Mouse (Mus musculus): Measurements from ENCODE around the gene Eci1. TPM values are rescaled to one million over a fixed set of nuclear protein-coding genes. Genes with fewer than 3 reads are reported as not detected.
A peak's percentile ranks its signal among the peaks of the same experiment; 100 is the strongest.

Eci1 gene
- total RNA-seq, 2 experiments from 2014 or later = 112 to 209 TPM

GRCm38 (mm10) chr17:24478663-24479380 is 52.4 kb downstream of the Eci1 start, which contains the start of gene Mlst8:
Mlst8 (minus strand) TSS chr17:24479078.
- peak within 1 kb of the TSS; percentile 99 for H3K27ac ChIP-seq
- peak; percentile 98 for DNase-seq
- intact Hi-C loops (cut with DNase I) = no loop called here
- peak; percentile 89 for TF ChIP-seq CTCF (IDR thresholded peaks at IDR 0.05)
- peak within 1 kb of the TSS; percentile 76 for H3K4me3 ChIP-seq

GRCm38 (mm10) chr17:24479431-24479830 is 53.0 kb downstream of the Eci1 start:
- no peak for DNase-seq
- intact Hi-C loops (cut with DNase I) = no loop called here
- H3K4me3 ChIP-seq = peak overlapping the region; percentile 76
- H3K27ac ChIP-seq = peak overlapping the region; percentile 99
- TF ChIP-seq CTCF (IDR thresholded peaks at IDR 0.05) = no peak

GRCm38 (mm10) chr17:24480201-24480826 is 53.9 kb downstream of the Eci1 start:
- TF ChIP-seq CTCF (IDR thresholded peaks at IDR 0.05) = peak; percentile 10; the same call in 1 of the 2 replicates
- Histone ChIP-seq H3K27ac (no peak overlapping the region), H3K4me3 (no peak overlapping the region)
- intact Hi-C loops (cut with DNase I) = no loop called here
- no peak for DNase-seq

GRCm38 (mm10) chr17:24481027-24481815 is 54.8 kb downstream of the Eci1 start:
- intact Hi-C loops (cut with DNase I) = no loop called here

GRCm38 (mm10) chr17:24483495-24483894 is 57.1 kb downstream of the Eci1 start:
- no peak for TF ChIP-seq CTCF (IDR thresholded peaks at IDR 0.05)
- DNase-seq = no peak
- Histone ChIP-seq H3K4me3 (no peak overlapping the region), H3K27ac (no peak overlapping the region)
- intact Hi-C loops (cut with DNase I) = no loop called here

More at GRCm38 (mm10) chr17:24481027-24481815, 54.8 kb downstream of the Eci1 start:
- no peak for DNase-seq
- Histone ChIP-seq H3K4me3 (no peak overlapping the region), H3K27ac (no peak overlapping the region)
- no peak for TF ChIP-seq CTCF (IDR thresholded peaks at IDR 0.05)

- H3K27ac ChIP-seq = no peak overlapping the region
- intact Hi-C loops (cut with DNase I) = loop anchor here (5.0 kb wide), 1 partner anchor 42 kb away; the partner anchor contains the start of gene Traf7
- no peak for TF ChIP-seq CTCF (IDR thresholded peaks at IDR 0.05)
Measured at GRCm38 (mm10) chr17:24485090-24485860, 58.8 kb downstream of the Eci1 start.

GRCm38 (mm10) chr17:24488186-24488661 is 61.8 kb downstream of the Eci1 start, which contains the start of gene Caskin1:
Caskin1 (plus strand) TSS chr17:24488601.
- Histone ChIP-seq H3K4me3 (peak within 1 kb of the TSS; percentile 81), H3K27ac (peak within 1 kb of the TSS; percentile 28)
- TF ChIP-seq CTCF (IDR thresholded peaks at IDR 0.05) = no peak
- no peak for DNase-seq
- intact Hi-C loops (cut with DNase I) = loop anchor here (5.0 kb wide), 1 partner anchor 39 kb away; the partner anchor contains the start of gene Traf7

More at GRCm38 (mm10) chr17:24485090-24485860, 58.8 kb downstream of the Eci1 start:
- H3K4me3 ChIP-seq = no peak overlapping the region
- peak; percentile 68 for DNase-seq

GRCm38 (mm10) chr17:24488662-24489264 is 62.3 kb downstream of the Eci1 start:
- Histone ChIP-seq H3K4me3 (peak overlapping the region; percentile 81), H3K27ac (peak overlapping the region; percentile 28)
- no peak for TF ChIP-seq CTCF (IDR thresholded peaks at IDR 0.05)
- DNase-seq = peak; percentile 48
- intact Hi-C loops (cut with DNase I) = loop anchor here (5.0 kb wide), 1 partner anchor 39 kb away; the partner anchor contains the start of gene Traf7

Other genes with a start within 250 kb of the Eci1 start
- gene Tbc1d24, start 221.1 kb upstream of the Eci1 start, total RNA-seq (2021) = 1 to 10 TPM; 4.0 to 7.1 TPM
- gene Ntn3, start 217.1 kb upstream of the Eci1 start, total RNA-seq (2021) = under 1 TPM; 0.31 to 0.39 TPM
- 1 to 10 TPM; 1.4 to 2.5 TPM for gene Tedc2, start 205.8 kb upstream of the Eci1 start, total RNA-seq (2021)
- gene Ccnf, start 175.2 kb upstream of the Eci1 start, total RNA-seq (2021) = under 1 TPM; 0.41 to 0.64 TPM
- gene Abca17, start 75.6 kb upstream of the Eci1 start, total RNA-seq (2021) = not detected
- 1 to 10 TPM; 6.8 to 7.9 TPM for gene Abca3, start 74.7 kb upstream of the Eci1 start, total RNA-seq (2021)
- gene Rnps1, start 12.1 kb upstream of the Eci1 start, total RNA-seq (2021) = 10 to 100 TPM; 51.9 TPM
- 1 to 10 TPM; 1.4 to 2.2 TPM for gene Dnase1l2, start 16.5 kb downstream of the Eci1 start, total RNA-seq (2021)
- 10 to 100 TPM; 11.4 to 16.5 TPM for gene E4f1, start 43.7 kb downstream of the Eci1 start, total RNA-seq (2021)
- gene Pgp, start 43.8 kb downstream of the Eci1 start, total RNA-seq (2021) = 10 to 100 TPM; 50.8 to 56.3 TPM
- gene Bricd5, start 47.2 kb downstream of the Eci1 start, total RNA-seq (2021) = not detected
- 10 to 100 TPM; 12.1 to 14.8 TPM for gene Mlst8, start 52.4 kb downstream of the Eci1 start, total RNA-seq (2021)
- gene Caskin1, start 62.0 kb downstream of the Eci1 start, total RNA-seq (2021) = under 1 TPM in 1 of 2 experiments, not detected in 1; 0.08 TPM
- 10 to 100 TPM; 27.3 to 35.2 TPM for gene Traf7, start 101.3 kb downstream of the Eci1 start, total RNA-seq (2021)
- gene Rab26, start 107.6 kb downstream of the Eci1 start, total RNA-seq (2021) = not detected
- 10 to 100 TPM; 18.3 to 25.0 TPM for gene Pkd1, start 123.2 kb downstream of the Eci1 start, total RNA-seq (2021)
- 10 to 100 TPM; 84.9 to 90.4 TPM for gene Tsc2, start 206.0 kb downstream of the Eci1 start, total RNA-seq (2021)
- 1 to 10 TPM; 2.6 to 3.4 TPM for gene Nthl1, start 206.0 kb downstream of the Eci1 start, total RNA-seq (2021)
- gene Slc9a3r2, start 223.7 kb downstream of the Eci1 start, total RNA-seq (2021) = 10 to 100 TPM; 27.8 to 52.9 TPM
- not detected for gene Npw, start 231.8 kb downstream of the Eci1 start, total RNA-seq (2021)
- 10 to 100 TPM; 22.1 to 24.5 TPM for gene Zfp598, start 243.0 kb downstream of the Eci1 start, total RNA-seq (2021)

Measured in gastrocnemius, adult 2 months (tissue).